Mouse (Mus musculus) adrenal gland, adult 18-20 months (tissue): Measurements from ENCODE around the gene Lca5l. TPM values are rescaled to one million over a fixed set of nuclear protein-coding genes. Genes with fewer than 3 reads are reported as not detected.

Experiments used
- DNase-seq, 2 experiments: peaks; one replicate each; pipeline ENCODE4 v3.0.0; 2021 to 2022; ENCODE audit warnings: low spot score in 2 of 2
- long read RNA-seq, 2 experiments: library from polyadenylated mRNA; stranded (forward); transcript quantifications; one replicate each; pipeline ENCODE4 v2.0.0; 2021
- total RNA-seq, 2 experiments: library from RNA; stranded (reverse); gene quantifications; 1 replicate in 1 of 2; 2 replicates in 1 of 2; pipeline ENCODE4 v1.2.3; 2021

Gene Lca5l
- total RNA-seq: 1 to 10 TPM; 1.0 to 1.4 TPM
- long read RNA-seq, experiment 1: 0 reads
- long read RNA-seq, experiment 2, partial matches to known transcripts: 0 of 4 reads
- long read RNA-seq, experiment 2, other reads (novel, unspliced or antisense): 4 of 4 reads

- peak; percentile 100 for DNase-seq
Observed at GRCm38 (mm10) chr16:96191531-96192506, at the start of gene Lca5l. TSS of gene Lca5l (minus strand) at chr16:96192271.

GRCm38 (mm10) chr16:96235366-96235970 is 43.4 kb upstream of the Lca5l start, which contains the start of gene B3galt5:
TSS of gene B3galt5 (plus strand) at chr16:96235801.
- no peak for DNase-seq

GRCm38 (mm10) chr16:96233996-96234395 is 41.9 kb upstream of the Lca5l start:
- no peak for DNase-seq

- DNase-seq: no peak
Observed at GRCm38 (mm10) chr16:96231974-96232373, 39.9 kb upstream of the Lca5l start.

GRCm38 (mm10) chr16:96231251-96231650 is 39.2 kb upstream of the Lca5l start:
- no peak for DNase-seq

GRCm38 (mm10) chr16:96230411-96230810 is 38.3 kb upstream of the Lca5l start:
- DNase-seq: peak; percentile 59 to 69

- DNase-seq: no peak
Observed at GRCm38 (mm10) chr16:96229044-96229555, 37.0 kb upstream of the Lca5l start.

- DNase-seq: no peak
Observed at GRCm38 (mm10) chr16:96228438-96228837, 36.4 kb upstream of the Lca5l start.

- no peak for DNase-seq
Observed at GRCm38 (mm10) chr16:96222452-96222851, 30.4 kb upstream of the Lca5l start.

GRCm38 (mm10) chr16:96221959-96222358 is 29.9 kb upstream of the Lca5l start:
- DNase-seq: no peak

GRCm38 (mm10) chr16:96221491-96221890 is 29.4 kb upstream of the Lca5l start:
- DNase-seq: no peak

GRCm38 (mm10) chr16:96213027-96213426 is 21.0 kb upstream of the Lca5l start:
- no peak for DNase-seq

GRCm38 (mm10) chr16:96210856-96211255 is 18.8 kb upstream of the Lca5l start:
- no peak for DNase-seq

- no peak for DNase-seq
Observed at GRCm38 (mm10) chr16:96209789-96210188, 17.7 kb upstream of the Lca5l start.

GRCm38 (mm10) chr16:96201485-96202232 is 9.6 kb upstream of the Lca5l start:
- peak in 1 of 2 experiments; percentile 22 for DNase-seq

GRCm38 (mm10) chr16:96200702-96201028 is 8.6 kb upstream of the Lca5l start:
- DNase-seq: no peak

GRCm38 (mm10) chr16:96199913-96200701 is 8.0 kb upstream of the Lca5l start, which contains the start of gene Sh3bgr:
TSS of gene Sh3bgr (plus strand) at chr16:96200450.
- peak; percentile 56 to 75 for DNase-seq

GRCm38 (mm10) chr16:96187619-96188018 is 4.5 kb downstream of the Lca5l start:
- DNase-seq: no peak

- DNase-seq: no peak
Observed at GRCm38 (mm10) chr16:96179156-96179555, 12.9 kb downstream of the Lca5l start.

- no peak for DNase-seq
Observed at GRCm38 (mm10) chr16:96175399-96175798, 16.7 kb downstream of the Lca5l start.
